Mouse (Mus musculus) E14TG2a.4 (cell line): ENCODE measurements around the gene Sergef.

Experiments
- CTCF ChIP-seq: conservative IDR thresholded peaks from 2 replicates; pipeline ENCODE4 v1.5.1; 2014; ENCODE audit warnings: low read length
- NANOG ChIP-seq: IDR thresholded peaks from 2 replicates; pipeline ENCODE4 v1.6.1; 2014; ENCODE audit warnings: borderline replicate concordance, low read length, mixed read lengths
- POU5F1 ChIP-seq: IDR thresholded peaks from 2 replicates; pipeline ENCODE4 v1.6.1; 2014; ENCODE audit warnings: low read length, borderline replicate concordance

- no peak for TF ChIP-seq CTCF
- TF ChIP-seq POU5F1, result no peak
- no peak for TF ChIP-seq NANOG
These were observed 97.5 kb downstream of the Sergef start for GRCm38 (mm10) chr7:46542117-46542516.
